Mouse (Mus musculus) kidney, embryonic 14.5 days (tissue): ENCODE measurements around the gene 2810408A11Rik. TPM values are rescaled to one million over a fixed set of nuclear protein-coding genes. Genes with fewer than 3 reads are reported as not detected.
"Not testable (repeated sequence)": the region's sequence is repeated elsewhere in the genome, so short reads cannot be mapped to it uniquely, and the experiment has no call there.

Source experiments
- ATAC-seq: fragments of 200-750 bp; cut with Nextera tagmentation; 2 replicates; pipeline ENCODE4 v1.8.0; 2017; ENCODE audit warnings: moderate number of reproducible peaks, mild to moderate bottlenecking, moderate TSS enrichment, moderate library complexity; ENCODE audit not compliant: low FRiP score, low TSS enrichment
- H3K27ac ChIP-seq: fragments of 300-500 bp; sonication (generic); 2 replicates; pipeline ENCODE4 v1.5.1; 2014; ENCODE audit warnings: low read depth, mild to moderate bottlenecking, low read length, moderate library complexity, mixed read lengths
- H3K27me3 ChIP-seq: fragments of 300-500 bp; sonication (generic); 2 replicates; pipeline ENCODE4 v1.6.1; 2014; ENCODE audit warnings: mild to moderate bottlenecking, low read length; ENCODE audit not compliant: control insufficient read depth, insufficient read depth
- H3K36me3 ChIP-seq: fragments of 300-500 bp; sonication (generic); 2 replicates; pipeline ENCODE4 v1.6.1; 2014; ENCODE audit warnings: low read length, mixed read lengths; ENCODE audit not compliant: control insufficient read depth, insufficient read depth
- H3K4me1 ChIP-seq: fragments of 300-500 bp; sonication (generic); 2 replicates; pipeline ENCODE4 v1.6.1; 2014; ENCODE audit warnings: low read length, mixed read lengths; ENCODE audit not compliant: control insufficient read depth, insufficient read depth
- H3K4me2 ChIP-seq: fragments of 300-500 bp; sonication (generic); replicated peaks from 2 replicates; pipeline ENCODE4 v1.6.1; 2014; ENCODE audit warnings: low read depth, mild to moderate bottlenecking, low read length
- H3K4me3 ChIP-seq: fragments of 300-500 bp; sonication (generic); 2 replicates; pipeline ENCODE4 v1.5.1; 2014; ENCODE audit warnings: mild to moderate bottlenecking, low read length
- H3K9ac ChIP-seq: fragments of 300-500 bp; sonication (generic); 2 replicates; pipeline ENCODE4 v1.6.1; 2014; ENCODE audit warnings: low read depth, mild to moderate bottlenecking, low read length, moderate library complexity
- H3K9me3 ChIP-seq: fragments of 300-500 bp; sonication (generic); 2 replicates; pipeline ENCODE4 v1.6.1; 2016; ENCODE audit warnings: low read length; ENCODE audit not compliant: control insufficient read depth
- WGBS: fragments of 180-500 bp; shearing (Covaris S2); extraction: QIAGEN DNeasy Blood & Tissue Kit; methylation state at CpG from one replicate; pipeline ENCODE4 v1.1.7; 2014; 5-methylcytosine and 5-hydroxymethylcytosine counted together
- polyA plus RNA-seq: library from polyadenylated mRNA; unstranded; fragments of >200 nt; fragmentation: Nextera tagmentation; extraction: Ambion mirVana; gene quantifications from 2 replicates; pipeline ENCODE4 v1.2.1, GENCODE M21; 2014

2810408A11Rik gene
- polyA plus RNA-seq, 1 experiment from 2014 or later, result 15.1 TPM

DNA sequence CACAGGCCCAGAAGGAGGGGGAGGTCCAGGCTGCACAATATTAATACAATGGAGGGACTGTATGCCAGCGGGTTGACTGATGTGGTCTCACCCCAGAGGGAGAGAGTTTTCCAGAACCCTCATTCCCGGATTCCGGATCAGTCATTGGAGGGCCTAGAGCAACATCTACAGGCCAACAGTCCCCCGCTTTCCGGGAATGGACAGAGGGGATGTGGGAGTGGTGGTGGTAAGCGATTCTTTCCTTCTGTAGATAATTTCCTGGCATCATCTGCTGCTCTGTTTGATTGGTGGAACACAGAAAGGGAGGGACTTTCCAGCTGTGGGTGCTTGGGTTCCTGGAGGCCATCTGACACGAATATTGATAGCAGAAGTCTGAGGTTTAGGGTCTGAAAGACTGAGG is 24.6 kb downstream of the 2810408A11Rik start:
- no peak overlapping the region for H3K4me2 ChIP-seq
- H3K9ac ChIP-seq, result no peak overlapping the region
- H3K27me3 ChIP-seq, result no peaks in the 10 kb centered on the region
- peaks cover 19% of the 10 kb centered on the region for H3K4me1 ChIP-seq
- no peak overlapping the region for H3K27ac ChIP-seq
- ATAC-seq, result no peak
- no peak overlapping the region for H3K4me3 ChIP-seq
- H3K36me3 ChIP-seq, result no peaks in the 10 kb centered on the region
- H3K9me3 ChIP-seq, result no peaks in the 10 kb centered on the region
- 59% methylated on average over 7 of the region's 7 CpGs for WGBS

DNA sequence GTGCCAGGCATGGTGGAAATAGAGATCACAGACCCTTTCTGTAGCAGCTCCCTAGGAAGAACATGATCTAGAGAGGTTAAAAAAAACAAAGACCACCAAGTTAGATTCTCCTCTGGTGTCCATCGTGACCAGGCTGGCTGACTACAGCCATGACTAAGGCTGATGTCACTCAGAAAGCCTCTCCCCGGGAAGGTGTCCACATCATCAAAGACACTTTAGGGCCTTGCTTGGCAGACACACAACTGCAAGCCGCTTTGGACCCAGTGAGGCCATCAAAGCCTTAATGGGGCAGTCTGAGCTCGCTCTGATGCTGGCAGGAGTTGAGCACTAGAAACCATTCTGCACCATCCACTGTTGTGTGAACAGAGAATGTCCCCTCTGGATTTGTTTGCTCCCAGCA is 28.3 kb downstream of the 2810408A11Rik start:
- Histone ChIP-seq H3K4me1 (peaks cover 4% of the 10 kb centered on the region; the same call in 1 of the 2 replicates), H3K9ac (no peak overlapping the region), H3K36me3 (no peaks in the 10 kb centered on the region), H3K27me3 (no peaks in the 10 kb centered on the region), H3K4me3 (no peak overlapping the region), H3K27ac (no peak overlapping the region), H3K9me3 (no peaks in the 10 kb centered on the region), H3K4me2 (no peak overlapping the region)
- ATAC-seq, result no peak
- 63% methylated on average over 4 of the region's 4 CpGs for WGBS

DNA sequence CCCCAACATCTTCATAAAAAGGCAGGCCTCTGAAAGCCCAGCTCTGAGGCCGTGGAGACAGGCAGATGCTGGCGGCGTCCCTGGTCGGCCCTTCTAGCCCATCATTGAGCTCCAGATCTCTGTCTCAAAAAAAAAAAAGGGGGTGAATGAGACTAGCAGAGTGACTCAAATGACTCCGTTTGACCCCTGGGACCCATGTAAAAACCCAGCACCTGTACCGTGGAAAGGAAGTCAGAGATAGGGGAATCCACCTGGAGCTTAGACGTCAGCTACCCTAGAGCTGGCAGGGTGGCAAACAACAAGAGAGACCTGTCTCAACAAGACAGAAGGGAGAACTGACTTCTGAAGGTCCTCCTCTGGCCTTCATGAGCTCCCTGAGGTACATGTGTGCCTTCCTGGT is 29.0 kb downstream of the 2810408A11Rik start:
- Histone ChIP-seq H3K27me3 (no peaks in the 10 kb centered on the region), H3K27ac (no peak overlapping the region), H3K4me2 (no peak overlapping the region), H3K9ac (no peak overlapping the region), H3K4me1 (no peaks in the 10 kb centered on the region), H3K36me3 (no peaks in the 10 kb centered on the region), H3K4me3 (no peak overlapping the region), H3K9me3 (no peaks in the 10 kb centered on the region)
- 92% methylated on average over 7 of the region's 7 CpGs for WGBS
- ATAC-seq, result no peak

DNA sequence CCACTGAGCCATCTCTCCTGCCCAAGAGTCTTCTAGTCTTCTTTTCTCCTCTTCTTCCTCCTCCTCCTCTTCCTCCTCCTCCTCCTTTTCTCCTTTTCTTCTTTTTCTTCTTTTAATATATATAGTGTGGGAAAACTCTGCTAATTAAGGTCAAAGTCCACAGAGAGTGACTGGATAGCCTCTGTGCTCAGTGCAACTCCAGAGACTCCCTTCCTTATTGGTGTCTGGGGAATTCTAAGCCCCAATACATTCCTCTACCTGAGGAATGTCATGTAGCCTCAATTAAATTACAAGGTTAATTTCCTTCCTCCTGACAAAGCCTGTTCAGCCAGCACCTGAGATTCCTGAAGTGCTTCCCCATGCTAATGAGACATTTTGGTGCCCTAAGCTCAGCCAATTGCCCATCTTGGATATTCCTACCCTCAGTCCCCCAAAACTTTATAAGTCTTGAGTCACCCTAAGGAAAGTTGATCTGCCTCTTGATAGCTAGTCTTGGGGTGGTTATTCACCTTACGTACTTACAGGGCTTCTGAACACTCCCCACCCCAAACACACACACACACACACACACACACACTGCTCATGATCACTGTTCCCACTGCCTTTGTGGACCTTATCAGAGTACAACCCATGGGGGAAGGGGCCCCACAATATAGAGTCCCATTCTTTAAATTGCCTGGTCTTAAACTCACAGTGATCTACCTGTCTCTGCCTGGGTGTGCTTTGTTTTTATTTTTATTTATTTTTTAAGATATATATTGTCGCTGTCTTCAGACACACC is 30.3 kb downstream of the 2810408A11Rik start:
- no peaks in the 10 kb centered on the region for H3K27me3 ChIP-seq
- H3K4me2 ChIP-seq, result no peak overlapping the region
- ATAC-seq, result no peak
- H3K4me3 ChIP-seq, result no peak overlapping the region
- H3K36me3 ChIP-seq, result no peaks in the 10 kb centered on the region
- no peaks in the 10 kb centered on the region for H3K4me1 ChIP-seq
- 94% methylated on average over 2 of the region's 2 CpGs for WGBS
- no peaks in the 10 kb centered on the region for H3K9me3 ChIP-seq
- no peak overlapping the region for H3K27ac ChIP-seq
- H3K9ac ChIP-seq, result no peak overlapping the region

DNA sequence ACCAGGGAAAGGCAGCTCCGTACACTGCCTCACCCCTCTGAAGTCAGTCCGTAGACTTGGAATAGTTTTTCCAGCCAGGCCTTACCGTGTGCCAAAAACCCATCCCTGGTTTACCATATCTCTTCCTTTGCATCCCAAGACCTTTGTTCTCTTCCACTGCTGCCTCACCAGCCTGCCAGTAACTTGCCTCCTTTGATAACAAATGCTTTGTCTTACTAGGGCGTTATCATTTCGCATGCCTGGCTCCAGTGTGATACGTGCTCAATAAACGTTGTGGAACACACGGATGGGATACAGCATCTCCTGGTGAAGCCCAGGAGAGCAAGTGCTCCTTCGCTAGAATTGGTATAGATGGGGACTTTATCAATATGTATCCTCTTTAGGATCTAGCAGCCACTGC is 33.5 kb downstream of the 2810408A11Rik start:
- Histone ChIP-seq H3K4me2 (no peak overlapping the region), H3K36me3 (no peaks in the 10 kb centered on the region), H3K27ac (no peak overlapping the region), H3K9me3 (no peaks in the 10 kb centered on the region), H3K4me1 (no peaks in the 10 kb centered on the region), H3K27me3 (no peaks in the 10 kb centered on the region), H3K4me3 (no peak overlapping the region), H3K9ac (no peak overlapping the region)
- no peak for ATAC-seq
- 75% methylated on average over 9 of the region's 9 CpGs for WGBS

DNA sequence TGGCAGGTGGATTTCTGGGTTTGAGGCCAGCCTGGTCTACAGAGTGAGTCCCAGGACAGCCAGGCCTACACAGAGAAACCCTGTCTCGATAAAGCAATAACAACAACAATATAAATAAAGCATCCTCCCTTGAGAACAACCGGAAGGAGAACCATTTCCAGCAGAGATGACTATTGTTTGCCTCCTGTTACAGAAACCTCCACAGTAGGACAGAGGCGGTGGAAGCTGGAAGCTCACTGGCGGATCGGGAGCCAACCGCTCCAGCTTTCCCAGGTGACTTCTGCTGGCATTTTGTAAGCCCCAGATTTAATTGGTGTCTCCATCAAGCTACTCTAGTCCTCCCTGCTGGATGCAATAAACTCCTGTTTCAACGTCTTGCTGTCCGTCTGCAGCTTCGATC is 35.2 kb downstream of the 2810408A11Rik start:
- ATAC-seq, result no peak
- Histone ChIP-seq H3K9ac (no peak overlapping the region), H3K27me3 (no peaks in the 10 kb centered on the region), H3K4me2 (no peak overlapping the region), H3K4me1 (no peaks in the 10 kb centered on the region), H3K27ac (no peak overlapping the region), H3K9me3 (no peaks in the 10 kb centered on the region), H3K36me3 (no peaks in the 10 kb centered on the region), H3K4me3 (no peak overlapping the region)
- WGBS, result 82% methylated on average over 9 of the region's 9 CpGs

DNA sequence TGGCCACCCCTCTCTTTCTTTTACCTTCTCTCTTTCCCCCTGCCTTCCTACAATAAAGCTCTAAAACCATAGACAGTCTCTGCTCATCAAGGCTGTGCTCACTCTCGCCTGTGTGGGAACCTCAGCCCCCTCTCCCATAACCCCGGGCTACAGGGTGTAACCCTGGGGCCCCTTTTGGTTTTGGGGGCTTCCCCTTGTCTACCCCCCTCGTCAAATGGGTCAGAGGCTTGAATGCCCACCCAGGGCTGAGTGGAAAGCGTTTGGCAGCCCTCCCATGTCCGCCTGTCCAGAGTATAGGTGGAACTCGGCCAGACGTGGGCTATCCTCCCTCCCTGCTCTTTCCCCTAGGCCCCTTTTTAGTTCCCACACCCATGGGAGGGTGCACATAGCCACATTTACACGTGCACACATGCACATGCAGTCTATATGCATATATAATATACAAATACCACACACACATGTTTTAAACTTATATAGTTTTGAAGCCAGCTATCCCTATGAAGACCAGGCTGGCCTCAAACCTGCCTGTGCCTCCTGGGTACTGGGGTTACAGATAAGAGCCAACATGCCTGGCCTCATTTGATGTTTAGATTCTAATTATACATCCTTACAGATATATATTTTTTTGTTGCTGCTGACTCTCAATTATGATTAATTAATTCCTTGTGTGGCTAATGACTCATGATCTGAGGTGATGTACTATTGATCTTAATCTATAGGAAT is 36.5 kb downstream of the 2810408A11Rik start:
- WGBS, result 44% methylated on average over 8 of the region's 8 CpGs
- no peaks in the 10 kb centered on the region for H3K4me1 ChIP-seq
- no peaks in the 10 kb centered on the region for H3K9me3 ChIP-seq
- no peak overlapping the region for H3K4me2 ChIP-seq
- H3K27me3 ChIP-seq, result no peaks in the 10 kb centered on the region
- H3K9ac ChIP-seq, result no peak overlapping the region
- no peak overlapping the region for H3K4me3 ChIP-seq
- ATAC-seq, result no peak
- no peaks in the 10 kb centered on the region for H3K36me3 ChIP-seq
- no peak overlapping the region for H3K27ac ChIP-seq

DNA sequence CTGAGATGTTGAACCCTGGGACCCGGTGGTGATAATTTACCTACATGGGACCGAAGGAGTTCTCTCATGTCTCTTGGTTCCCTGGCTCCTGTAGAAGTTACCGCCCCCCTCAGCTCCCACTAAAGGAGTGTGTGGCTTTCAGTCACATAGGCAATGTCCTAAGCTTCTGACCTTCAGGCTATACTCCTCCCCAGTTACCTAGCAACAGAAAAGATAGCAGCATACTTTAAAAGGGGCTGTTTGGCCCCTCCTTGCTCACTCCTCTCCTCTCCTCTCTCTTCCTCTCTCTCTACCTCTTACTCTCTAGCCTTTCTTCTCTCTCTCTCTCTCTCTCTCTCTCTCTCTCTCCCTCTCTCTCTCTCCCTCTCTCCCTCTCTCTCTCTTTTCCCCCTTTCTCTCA is 37.1 kb downstream of the 2810408A11Rik start:
- not testable (repeated sequence) for H3K9ac ChIP-seq, H3K36me3 ChIP-seq, H3K9me3 ChIP-seq, H3K4me3 ChIP-seq, ATAC-seq, H3K4me2 ChIP-seq, H3K27ac ChIP-seq, H3K4me1 ChIP-seq, H3K27me3 ChIP-seq
- 55% methylated on average over 3 of the region's 3 CpGs for WGBS
